Mouse (Mus musculus) layer of hippocampus, postnatal 25 days (tissue): ENCODE measurements around the gene Rbms3. TPM values are rescaled to one million over a fixed set of nuclear protein-coding genes. Genes with fewer than 3 reads are reported as not detected.

Source experiments
- DNase-seq, 2 experiments: peaks; one replicate each; pipeline ENCODE4 v3.0.0; 2022; ENCODE audit warnings: mixed read lengths in 2 of 2, low spot score in 1 of 2; ENCODE audit errors: extremely low spot score in 1 of 2
- total RNA-seq, 2 experiments: library from RNA; stranded (reverse); gene quantifications; 2 replicates each; pipeline ENCODE4 v1.2.3; 2021

The Rbms3 gene
- total RNA-seq, 2 experiments from 2014 or later: 15.1 to 15.7 TPM

DNA sequence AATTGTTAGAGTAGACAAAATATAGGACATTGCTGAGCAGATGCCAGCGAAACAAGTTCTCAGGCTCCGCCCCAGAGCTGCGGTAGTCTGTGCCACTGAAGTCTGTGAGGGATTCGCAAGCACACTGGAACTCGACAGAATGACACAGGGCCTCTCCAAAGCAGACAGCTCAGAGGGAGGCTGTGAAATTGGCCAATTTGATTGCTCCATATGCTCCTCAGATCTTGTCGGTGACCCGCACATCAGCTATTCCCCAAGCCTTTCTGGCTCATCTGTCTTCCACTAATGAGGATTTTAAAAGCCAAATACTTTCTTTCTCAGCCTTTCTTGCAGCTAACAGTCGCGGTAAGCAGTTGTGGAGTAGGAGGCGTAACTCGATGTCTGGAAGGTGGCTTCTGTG is 120.8 kb downstream of the Rbms3 start:
- no peak for DNase-seq

DNA sequence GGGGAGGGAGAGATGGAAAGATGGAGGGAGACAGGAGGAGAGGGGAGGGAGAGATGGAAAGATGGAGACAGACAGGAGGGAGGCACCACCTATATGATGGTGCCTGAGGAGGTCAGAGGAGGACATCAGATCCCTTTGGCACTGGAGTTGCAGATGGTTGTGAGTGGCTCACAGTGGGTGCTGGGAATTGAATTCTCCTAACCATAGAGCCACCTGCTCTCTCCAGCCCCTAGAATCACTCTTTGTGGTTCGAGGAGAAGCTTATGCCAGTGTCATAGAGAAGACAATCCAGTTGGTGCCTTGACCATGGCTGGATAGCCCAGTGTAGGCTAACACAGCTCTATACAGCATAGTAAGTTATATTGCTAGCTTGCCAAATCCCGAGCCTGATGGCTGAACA is 137.8 kb downstream of the Rbms3 start:
- DNase-seq: no peak

DNA sequence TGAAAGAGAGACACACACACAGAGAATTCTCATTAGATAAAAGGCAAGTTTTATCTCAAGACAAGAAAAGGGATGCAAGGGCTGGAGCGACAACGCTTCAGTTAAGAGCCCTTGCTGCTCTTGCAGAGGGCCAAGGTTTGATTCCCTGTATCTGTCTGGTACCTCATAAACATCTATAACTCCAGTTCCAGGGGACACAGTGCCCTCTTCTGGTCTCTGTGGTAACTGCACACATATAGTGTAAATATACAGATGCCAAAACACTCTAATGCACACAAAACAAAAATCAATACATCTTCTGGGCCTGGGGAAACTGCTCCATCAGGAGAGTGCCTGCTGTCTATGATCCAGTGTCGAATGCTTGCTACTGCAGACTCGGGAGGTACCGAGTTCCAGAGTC is 145.3 kb downstream of the Rbms3 start:
- no peak for DNase-seq

DNA sequence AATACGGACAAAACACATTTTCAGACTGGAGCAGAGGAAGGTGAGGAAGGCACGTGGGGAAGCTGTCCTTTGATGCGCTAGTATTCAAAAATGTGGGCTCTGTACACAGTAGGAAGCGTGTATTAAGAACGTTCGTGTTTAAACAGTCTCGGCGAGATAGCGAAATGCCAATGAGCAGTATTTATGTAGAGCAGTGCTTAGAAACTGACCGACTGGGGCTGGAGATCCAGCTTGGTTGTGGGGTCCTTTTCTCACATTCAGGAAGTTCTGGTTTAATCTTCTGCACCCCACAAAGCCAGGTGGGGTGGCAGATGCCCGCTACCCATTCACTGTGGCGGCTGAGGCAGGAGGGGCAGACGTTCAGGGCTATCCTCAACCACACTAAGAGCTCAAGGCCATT is 153.0 kb downstream of the Rbms3 start:
- DNase-seq: no peak

DNA sequence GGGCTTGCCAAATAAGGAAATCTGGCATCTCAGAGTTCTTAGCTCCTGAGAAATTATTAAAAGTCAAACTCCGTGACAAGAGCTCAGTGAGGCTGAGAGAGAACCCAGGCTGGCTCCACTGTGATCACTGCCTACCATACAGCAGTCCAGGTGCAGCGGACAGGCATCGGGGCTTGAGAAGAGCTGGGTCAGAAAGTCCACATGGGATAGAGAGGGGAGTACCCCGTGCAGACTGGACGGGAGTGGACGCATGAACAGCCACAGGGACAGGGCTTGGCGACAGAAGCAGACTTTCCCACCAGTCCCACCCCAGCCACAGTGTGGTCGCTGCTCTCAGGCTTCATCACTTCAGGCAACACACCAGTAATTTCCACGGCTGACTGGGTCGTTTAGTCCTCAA is 176.9 kb downstream of the Rbms3 start:
- no peak for DNase-seq

DNA sequence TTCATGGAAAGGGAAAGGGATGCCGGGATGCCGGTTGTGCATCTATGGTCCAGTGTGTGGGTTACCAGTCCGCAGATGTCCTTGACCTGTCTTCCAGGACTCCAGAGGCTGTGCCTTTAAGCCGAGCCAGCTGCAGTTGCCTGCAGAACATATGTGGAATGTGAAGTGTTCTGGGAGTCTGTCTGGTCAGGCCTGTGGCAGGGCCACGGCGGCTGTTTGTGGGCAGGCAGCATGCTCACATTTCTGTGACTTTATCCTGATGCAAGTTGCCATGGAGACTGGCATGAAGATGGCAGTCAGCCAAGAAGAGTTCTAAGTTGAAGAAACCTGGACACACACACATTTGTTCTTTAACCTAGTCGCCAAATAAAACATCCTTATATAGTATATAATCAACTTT is 187.1 kb downstream of the Rbms3 start:
- no peak for DNase-seq

DNA sequence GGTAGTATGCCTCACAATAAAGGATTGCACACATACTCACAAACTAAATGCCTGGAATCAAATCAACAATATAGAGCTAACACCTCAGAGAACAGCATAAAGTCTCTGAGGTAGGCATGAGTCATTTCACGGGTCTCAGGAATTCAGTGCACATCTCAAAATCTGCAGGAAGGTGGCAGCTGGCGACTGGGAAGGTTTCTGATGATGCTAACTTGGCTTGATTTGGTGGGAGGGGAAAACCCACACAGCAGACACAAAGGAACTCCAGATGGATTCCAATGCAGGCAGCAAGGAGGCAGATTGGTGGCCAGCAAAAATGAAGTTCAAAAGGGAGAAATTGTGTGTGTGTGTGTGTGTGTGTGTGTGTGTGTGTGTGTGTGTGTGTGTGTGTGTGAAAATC is 193.9 kb downstream of the Rbms3 start:
- peak in 1 of 2 experiments; percentile 19 for DNase-seq

DNA sequence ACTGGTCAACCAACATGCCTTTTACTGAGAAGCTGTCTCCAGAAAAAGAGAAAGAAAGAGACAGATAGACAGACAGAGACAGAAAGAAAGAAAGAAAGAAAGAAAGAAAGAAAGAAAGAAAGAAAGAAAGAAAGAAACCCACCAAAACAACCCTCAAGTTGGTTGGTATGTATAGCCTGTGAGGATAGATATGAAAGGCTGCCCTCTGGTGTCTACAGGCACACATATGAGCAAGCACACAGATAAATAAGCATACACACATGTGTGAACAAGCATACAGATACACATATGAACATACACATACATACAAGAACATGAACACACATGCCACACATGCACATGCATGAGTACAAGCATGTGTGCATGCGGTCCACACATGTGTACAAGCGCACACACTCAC is 199.0 kb downstream of the Rbms3 start:
- DNase-seq: no peak

DNA sequence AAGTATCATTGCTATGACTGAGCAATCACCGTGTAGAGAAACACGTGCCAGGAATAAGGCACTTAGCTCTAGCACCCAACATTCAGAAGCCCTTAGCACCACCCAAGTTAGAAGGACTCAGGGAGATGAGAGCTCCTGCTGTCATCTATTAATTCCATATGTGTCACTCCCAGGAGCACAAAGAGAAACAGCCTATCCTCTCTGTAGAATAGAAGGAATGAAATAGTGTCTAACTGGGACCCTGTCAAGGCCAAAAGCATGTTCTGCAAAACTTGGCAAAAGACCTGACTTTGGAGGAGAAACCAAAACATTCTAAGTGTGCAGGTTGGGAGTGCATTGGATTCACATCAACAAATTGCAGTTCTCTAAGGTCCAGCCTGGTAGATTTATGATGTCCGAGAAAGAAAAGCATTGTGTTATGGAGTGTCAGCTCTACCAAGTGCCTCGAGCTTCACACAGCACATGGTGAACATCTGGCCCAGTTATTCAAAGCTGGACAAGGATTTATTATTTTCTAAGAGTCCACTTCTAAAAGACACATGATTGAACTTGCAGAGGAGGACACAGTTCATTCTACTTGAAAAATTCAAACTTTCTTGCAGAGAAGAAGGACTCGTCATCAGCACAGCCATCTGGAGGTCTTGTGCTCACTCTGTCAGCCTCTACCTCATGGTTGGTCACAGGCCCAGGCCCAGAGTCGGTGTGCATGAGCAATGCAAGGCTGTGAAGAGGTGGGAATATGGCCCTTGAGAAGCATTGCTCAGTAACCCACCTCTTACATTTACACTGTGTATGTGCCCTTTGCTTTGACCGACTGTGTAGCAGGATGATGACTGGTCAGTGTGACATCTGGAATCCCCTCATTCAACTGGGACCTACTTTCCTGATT is 200.3 kb downstream of the Rbms3 start:
- DNase-seq: no peak

DNA sequence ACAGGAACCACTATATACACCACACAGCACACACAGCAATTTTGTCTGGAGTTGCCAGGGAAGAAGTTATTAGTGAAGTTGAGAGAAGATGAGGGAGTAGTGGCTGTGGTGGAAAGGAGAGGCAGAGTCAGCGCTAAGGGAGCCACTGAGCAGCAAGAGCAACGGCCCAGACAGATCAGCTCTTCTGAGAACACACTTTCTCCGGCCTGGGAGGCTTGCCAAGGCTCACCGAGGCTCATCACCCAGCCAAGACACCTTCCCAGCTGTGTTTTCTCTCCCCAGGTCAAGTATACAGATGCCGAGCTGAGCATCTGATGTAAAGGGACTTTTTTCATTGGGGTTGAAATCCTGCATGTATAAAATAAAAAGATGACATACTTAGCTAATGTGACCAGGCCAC is 206.5 kb downstream of the Rbms3 start:
- no peak for DNase-seq

DNA sequence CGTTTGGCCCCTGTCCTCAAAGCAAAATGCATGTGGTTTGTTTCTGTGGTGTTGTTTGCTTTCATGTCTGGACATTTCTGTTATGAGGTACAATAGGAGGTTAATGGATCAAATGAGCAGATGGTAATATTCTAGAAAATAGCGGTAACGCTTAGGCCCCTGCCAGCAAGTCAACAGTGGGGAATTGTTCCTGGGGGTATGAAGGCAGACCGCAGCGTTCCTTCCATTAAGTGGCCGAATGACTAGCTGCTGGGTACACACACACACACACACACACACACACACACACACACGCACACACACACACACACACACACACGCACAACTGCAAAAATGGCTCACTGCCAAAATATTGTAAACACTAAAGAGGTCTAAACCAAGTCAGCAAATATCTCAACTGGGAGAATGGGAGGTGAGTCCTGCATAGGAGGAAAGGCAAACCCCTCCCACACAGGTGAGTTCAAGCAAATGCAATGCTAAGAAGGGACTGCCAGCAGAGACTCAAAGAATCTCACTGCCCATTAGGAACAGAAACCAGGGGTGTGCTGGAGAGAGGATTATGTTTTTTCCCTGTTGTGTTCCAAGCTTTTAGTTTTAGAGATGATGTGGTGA is 209.7 kb downstream of the Rbms3 start:
- no peak for DNase-seq

DNA sequence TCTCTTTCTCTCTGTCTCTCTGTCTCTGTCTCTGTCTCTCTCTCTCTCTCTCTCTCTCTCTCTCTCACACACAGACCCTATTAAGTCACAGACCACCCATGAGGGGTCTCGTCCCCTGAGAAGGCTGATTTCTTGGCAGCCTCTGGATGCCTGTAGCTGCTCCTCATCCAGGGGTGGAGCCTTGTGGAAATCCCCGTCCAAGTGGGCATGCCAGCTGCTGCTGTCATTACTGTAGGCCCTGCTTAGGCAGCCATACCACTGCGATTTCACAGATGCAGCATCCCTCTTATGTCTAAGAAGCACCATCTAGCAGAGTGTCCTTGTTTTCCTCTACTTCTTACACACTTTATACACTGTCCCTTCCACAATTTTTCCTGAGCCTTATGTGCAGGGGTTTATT is 216.5 kb downstream of the Rbms3 start:
- DNase-seq: no peak

DNA sequence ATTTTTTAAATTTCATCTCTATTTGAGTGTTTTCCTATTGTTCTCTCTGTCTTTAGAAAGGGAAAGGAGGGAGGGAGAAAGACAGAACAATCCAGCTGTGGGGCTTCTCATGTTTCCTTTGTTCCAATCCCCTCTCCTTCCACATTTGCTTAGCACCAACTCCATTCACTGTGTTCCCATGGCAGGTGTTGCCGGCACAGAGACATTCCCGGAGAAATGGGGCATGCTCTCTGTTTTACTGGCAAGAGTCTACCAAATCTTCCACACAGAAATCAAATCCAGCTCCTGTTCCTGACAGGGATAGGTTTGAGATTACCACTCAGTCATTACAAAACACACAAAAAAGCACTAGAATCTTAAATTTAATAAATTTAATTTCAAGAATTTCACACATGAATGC is 217.1 kb downstream of the Rbms3 start:
- DNase-seq: no peak

DNA sequence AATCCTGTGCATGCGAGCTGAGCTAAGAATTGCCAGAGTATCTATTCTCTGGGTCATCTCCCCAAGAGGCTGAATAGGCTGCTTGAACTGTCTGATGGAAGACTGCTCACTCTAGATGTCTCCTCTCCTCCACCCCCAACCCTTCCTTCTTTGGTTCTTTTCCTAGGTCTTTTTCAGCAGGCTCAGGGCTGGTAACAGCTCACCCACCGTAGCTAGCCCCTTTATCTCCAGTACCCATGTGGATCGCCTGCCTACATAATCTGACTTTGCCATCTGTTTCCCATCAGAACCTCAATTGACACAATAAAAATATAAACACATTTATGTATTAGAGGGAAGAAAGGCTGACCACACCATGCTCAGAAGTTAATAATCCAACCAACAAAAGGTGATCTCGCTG is 225.1 kb downstream of the Rbms3 start:
- DNase-seq: no peak

DNA sequence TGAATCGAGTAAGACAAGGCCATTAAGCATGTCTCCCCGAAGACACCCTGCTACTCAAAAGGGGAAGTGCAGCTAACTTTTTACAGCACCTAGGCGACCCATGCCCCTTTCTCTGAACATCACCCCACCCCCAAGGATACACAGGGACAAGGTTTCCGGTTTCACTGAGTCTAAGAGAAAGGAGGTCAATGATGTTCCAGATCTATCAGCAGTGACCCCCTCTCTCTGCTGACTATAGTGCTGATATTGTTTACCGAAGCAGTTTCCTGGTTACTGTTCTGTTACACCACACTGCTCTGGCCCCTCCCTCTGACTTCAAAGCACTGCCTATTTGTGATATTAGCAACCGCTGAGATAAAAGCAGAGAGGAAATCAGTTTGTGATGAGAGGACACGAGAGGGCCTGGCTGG is 229.4 kb downstream of the Rbms3 start:
- no peak for DNase-seq

DNA sequence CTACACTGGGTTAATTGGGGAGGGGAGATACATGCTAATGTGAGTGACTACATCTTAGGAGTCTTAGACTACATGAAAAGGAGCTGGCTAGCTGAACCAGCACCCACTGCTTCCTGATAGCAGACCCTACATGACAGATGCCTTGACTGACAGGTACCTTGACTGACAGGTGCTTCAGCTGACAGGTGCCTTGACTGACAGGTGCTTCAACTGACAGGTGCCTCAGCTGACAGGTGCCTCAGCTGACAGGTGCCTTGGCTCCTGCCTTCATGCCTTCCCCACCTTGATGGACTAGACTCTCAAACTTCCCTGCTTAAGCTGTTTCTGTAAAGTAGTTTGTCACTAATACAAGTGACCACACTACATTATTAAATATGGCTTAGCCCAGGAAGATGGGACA is 232.6 kb downstream of the Rbms3 start:
- DNase-seq: no peak

DNA sequence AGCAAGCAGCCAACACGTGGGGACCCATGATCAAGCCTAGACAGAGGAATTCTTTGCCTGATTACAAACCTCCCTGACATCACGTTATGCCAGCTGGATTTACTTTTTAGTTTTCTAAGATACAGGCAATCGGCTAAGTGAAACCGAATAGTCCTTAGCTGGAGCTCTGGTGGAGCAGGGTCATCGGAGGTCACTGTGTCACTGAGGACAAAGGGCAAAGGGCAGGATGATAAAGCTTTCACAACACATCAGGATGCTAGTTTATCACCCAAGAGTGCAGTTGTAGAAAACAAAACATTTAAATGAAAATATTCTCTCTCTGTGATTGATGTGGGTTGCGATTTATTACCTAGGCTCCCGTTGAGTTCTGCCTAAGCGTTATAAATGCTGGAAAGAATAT is 233.1 kb downstream of the Rbms3 start:
- no peak for DNase-seq

DNA sequence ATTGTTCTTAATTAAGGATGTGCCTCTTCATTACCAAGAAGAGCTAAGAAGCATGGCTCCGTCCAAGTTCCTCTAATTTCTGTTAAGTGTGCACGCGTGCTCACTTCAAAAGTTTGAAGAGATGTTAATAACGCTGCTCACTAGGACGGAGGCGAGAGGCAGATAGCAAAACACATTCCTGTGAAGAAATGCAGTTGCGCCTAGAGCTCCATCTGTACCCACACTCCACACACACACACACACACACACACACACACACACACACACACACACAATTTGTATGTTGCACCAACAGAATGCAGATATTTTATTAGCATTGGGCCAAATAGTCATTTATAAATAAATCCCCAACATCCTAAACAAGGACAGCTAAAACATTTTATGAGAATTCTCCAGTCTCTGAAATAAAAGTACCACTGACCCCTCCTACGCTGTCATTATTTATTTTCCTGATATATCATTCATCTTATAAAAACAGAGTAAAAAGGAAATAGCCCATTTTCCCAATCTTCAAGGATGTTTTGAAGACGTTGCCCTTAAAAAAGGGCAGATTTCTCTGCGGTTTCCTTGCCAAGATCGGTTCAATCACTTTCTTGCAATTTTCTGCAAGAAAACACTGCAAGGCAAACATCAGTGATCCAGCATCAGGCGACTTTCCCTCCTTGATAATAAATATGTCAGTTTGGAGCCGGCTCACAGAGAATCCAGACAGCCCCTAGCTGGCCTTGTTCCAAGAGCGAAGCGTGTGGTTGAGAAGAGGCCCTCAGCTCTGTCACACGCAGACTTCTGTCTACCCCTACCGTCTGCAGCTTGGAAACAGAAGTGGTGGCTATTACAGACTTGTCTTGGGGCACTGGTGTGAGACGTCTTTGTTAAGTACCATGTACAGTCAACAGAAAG is 235.8 kb downstream of the Rbms3 start:
- DNase-seq: no peak

DNA sequence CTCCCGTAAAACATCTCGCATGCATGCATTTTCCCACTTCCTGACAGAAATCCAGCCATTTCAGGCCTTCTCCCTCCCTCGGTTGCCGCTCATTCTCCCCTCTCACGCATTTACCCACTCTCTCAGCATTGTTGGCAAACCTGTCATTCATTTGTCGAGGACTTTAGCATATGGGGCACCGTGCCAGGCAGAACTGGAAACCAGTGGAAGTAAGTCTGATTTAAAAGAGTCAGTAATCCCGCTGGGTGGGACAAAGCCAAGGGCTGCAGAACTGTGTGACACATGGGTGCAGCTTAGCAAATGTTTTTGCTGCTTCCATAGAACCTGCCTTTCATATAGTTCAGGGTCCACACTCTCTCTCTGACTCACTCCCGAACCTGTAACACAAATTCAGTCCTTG is 241.7 kb downstream of the Rbms3 start:
- no peak for DNase-seq

DNA sequence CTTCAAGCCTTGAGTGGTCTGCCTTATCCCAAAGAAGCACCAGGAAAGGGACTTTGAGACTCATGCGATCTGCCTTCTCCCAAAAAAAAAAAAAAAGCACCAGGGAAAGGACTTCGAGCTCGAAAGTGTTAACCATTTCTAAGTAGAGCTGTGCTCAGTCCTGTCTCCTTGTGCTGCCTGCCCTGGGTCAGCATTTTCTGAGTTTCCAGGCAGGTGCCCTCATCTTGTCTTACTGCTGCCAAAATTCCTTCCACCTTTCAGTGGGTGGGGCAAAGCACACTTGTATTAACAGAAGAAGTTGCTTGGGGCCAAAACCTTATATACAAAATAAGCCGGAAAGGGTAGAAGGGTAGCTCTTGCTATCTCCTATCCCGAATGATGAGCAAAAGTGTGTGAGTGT is 248.8 kb downstream of the Rbms3 start:
- no peak for DNase-seq

DNA sequence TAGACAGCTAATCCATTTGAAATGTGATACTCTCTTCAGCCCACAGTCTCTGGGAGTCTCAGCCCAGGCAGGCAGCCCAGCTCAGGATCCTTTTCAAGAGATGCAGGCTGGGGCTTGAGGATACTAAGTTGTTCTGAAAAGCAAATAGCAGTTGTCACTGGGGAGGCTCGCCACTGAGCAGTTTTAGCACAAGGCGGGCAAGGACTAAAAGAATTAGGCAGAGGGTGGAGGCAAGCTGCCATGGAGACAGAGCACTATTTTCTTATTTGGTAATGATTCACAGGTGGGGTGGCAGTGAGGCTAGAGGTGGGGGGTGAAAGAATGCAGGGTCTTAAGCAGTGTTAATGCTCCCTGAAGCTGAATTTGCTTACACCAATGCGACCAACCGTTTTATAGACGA is 249.6 kb downstream of the Rbms3 start:
- no peak for DNase-seq
